Mouse (Mus musculus): Measurements from ENCODE around the gene Nlrc4.

- no peak for TF ChIP-seq CTCF (IDR thresholded peaks at IDR 0.05; ENCODE audit: low read depth, low read length)
- TF ChIP-seq POLR2A (IDR thresholded peaks at IDR 0.05; ENCODE audit: extremely low read depth, insufficient read depth, low read length): no peak
Measured at GRCm38 (mm10) chr17:74376916-74377315, 82.0 kb downstream of the Nlrc4 start.
